Mouse (Mus musculus): ENCODE results near the gene Polr1d.

Polr1d gene

DNA sequence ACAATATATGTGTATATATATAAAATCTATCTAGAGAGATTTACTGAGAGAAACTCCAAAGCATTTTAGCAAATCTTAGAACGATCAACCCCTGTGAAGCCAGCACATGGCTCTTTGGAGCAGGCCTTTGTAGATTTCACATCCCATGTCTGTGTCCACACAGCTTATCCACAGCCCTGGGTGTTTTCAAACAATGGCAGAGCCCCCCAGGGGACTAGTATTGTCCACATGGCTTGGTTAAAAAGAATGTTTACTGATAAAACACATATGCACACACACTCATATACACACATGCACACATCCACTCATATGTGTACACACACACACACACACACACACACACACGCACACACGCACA lies 58.2 kb downstream of the Polr1d start:
- DNase-seq (ENCODE audit: low spot score in 2 of 2) = no peak

DNA sequence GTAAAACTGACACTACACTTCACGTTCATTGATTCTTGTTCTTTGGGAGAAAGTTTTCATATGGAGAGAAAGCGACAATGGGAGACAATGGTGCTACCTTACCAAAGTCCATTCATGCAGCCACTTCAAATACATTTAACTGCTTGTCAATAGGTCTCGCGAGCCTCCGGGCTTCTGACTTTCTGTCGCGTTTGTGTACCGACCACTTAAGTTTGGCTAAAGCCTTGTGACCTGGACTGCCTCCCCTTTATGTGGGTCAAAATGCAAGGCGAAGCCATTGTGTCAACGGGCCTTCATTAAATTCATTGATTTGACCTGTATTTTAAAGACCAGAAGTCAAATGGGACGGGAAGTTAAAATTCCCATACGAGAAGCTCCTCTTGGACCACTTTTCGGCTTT lies 59.1 kb downstream of the Polr1d start:
- DNase-seq (ENCODE audit: low spot score in 2 of 2) = no peak

DNA sequence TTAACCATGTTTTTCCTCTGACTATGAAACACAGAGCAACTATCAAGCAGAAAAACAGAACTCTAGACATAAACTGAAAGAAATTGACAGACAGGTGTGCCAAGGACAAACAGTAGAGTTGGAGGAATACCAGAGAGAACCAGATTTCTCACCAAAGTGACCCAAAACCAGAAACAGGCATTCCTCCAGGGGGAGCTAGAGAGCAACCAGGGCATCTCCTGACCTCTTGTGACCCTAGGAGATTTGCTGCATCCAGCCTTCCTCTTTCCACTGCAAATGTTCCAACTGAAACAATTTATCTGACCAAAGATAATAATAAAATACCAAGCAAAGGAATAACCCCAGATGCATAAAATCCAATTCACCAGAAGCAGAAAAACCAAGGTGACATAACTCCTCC lies 70.5 kb downstream of the Polr1d start:
- DNase-seq (ENCODE audit: low spot score in 2 of 2) = no peak

DNA sequence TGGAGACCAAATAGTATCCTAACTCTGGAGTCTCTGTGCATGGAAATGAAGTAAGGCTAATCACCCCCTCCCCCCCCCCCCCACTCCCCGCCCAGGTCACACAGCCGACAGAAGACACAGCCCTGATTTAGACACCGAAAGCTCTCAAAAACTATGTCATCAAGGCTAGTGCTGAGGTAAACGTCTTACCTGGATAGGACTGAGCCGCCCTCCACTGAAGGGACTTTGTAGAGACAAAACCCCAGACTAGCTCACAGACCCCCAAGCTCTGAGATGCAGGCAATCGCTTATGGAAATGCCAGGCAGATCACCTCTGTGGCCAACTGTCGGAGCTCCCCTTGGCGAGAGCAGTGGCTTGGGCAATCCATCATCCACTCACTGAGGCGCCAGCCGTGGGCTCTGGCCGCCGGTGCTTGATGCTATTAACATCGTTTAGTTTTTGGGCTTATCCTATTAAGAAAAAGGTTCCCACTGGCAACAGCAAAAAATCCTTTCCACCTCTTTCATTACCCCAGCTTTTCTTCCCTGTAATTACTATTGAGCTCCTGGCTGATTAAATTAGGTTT lies 78.0 kb downstream of the Polr1d start:
- DNase-seq (ENCODE audit: low spot score in 2 of 2) = no peak

DNA sequence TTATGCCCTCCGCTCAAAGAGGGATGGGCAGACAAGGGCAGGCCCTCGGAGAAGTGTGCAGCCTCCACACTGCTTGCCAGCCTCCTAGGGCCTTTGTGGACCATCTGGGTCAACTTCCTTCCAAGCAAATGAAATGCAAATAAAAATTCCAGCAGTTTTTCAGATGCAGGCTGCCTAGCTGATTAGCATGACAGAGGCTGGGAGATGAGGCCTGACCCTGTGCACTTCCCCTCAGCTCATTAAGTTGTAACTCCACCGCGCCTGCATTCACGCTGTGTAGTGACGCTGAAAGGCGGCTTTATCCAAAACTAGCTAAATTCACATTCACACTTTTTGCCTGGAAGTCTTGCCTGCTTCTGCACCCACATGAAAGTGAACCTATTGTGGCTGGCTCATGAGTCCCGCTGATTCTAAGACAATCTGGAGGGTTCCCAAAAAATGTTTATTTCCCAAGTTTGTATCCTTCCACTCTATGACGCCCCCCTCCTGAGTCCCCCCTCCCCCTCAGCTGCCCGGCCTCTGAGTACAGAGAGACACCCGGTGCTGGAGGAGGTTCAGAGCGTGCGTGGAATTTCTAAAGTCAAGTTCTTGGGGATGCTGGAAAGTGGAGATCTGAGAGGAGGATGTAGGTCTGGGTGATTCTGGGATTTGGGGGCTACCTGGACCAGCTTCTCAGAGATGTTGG lies 78.7 kb downstream of the Polr1d start:
- peak in 1 of 2 experiments; percentile 25 for DNase-seq (ENCODE audit: low spot score in 2 of 2)

DNA sequence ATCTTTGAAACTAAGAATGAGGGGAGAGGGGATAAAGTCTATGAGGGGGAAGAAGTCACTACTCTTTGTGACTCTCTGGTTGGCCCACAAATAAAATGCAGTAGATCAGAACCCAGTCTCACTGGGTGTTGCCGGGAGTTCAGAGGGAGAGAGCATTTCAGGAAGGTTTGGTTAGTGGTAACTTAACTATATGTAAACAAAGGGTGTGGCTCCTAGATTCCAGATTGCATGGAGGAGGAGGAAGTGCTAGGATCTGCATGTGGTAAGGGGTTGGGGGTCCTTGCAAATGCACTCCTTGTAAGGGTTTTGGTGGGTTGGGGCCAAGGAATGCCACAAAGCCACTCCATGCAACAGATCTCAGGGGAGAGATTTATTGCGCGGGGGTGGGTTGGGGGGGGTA lies 79.5 kb downstream of the Polr1d start:
- DNase-seq (ENCODE audit: low spot score in 2 of 2) = no peak

DNA sequence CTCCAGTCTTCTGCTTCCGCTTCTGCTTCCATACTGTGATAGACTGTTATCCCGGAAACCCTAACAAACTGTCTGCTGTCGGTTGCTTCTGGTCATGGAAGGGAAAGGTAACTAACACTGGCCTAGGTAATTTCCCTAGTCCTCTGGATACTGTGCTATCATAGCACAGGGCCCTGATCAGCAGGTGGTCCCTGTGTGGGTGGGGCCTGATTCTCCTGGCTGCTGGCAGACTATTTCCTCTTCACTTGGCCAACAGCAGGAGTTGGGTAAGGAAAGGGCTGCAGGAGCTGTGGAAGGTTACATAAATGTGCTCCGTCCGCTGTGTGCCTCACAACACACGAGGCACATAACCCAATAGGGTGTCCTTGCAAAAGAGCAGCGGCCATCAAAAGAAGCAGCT lies 80.6 kb downstream of the Polr1d start:
- DNase-seq (ENCODE audit: low spot score in 2 of 2) = no peak

DNA sequence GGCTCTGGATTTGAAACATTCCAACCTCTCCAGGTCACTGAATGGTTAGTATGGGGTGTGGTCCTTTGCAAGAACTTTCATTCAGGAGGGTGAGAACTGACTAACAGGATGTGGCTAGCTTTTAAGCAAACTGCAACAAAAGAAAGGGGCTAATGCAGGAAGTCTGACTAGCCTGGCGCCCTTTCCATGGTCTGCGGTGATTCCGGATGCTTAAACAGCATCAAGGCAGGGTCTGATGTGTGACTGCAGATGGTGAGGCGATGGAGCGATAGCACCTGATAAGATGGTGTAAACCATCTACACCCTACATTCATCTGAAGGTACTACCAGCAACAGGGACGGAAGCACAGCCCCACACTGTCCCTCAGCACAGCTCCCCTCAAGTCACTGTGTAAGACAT lies 82.5 kb downstream of the Polr1d start:
- no peak for DNase-seq (ENCODE audit: low spot score in 2 of 2)

DNA sequence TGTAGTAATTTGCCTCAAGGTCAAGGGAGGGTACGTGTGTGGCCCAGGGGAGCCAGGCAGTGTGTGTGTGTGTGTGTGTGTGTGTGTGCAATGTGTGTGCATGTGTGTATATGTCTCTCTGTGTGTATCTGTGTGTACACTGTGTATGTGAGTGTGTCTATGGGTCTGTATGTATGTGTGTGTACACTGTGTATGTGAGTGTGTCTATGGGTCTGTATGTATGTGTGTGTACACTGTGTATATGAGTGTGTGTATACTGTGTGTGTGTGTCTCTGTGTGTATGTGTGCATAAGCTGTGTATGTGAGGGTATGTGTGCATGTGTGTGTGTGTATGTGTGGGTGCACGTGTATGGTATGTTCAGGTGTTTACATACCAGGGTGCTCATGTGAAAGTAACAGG lies 82.9 kb downstream of the Polr1d start:
- DNase-seq (ENCODE audit: low spot score in 2 of 2) = no peak
